Mouse (Mus musculus): Measurements from ENCODE around the gene Gm5901.

GRCm38 (mm10) chr7:105374866-105375265 lies at the start of gene Gm5901:
- TF ChIP-seq CTCF (IDR thresholded peaks at IDR 0.05; ENCODE audit: extremely low read depth, insufficient read length, insufficient replicate concordance, low read depth, low read length) = no peak
- TF ChIP-seq POLR2A (IDR thresholded peaks at IDR 0.05; ENCODE audit: low read depth, low read length) = no peak
